Mouse (Mus musculus) E14TG2a.4 (cell line): ENCODE results near the gene Vwa1.

ENCODE experiments used
- CTCF ChIP-seq: conservative IDR thresholded peaks from 2 replicates; pipeline ENCODE4 v1.5.1; 2014; ENCODE audit warnings: low read length
- NANOG ChIP-seq: IDR thresholded peaks from 2 replicates; pipeline ENCODE4 v1.6.1; 2014; ENCODE audit warnings: borderline replicate concordance, low read length, mixed read lengths
- POU5F1 ChIP-seq: IDR thresholded peaks from 2 replicates; pipeline ENCODE4 v1.6.1; 2014; ENCODE audit warnings: low read length, borderline replicate concordance

DNA sequence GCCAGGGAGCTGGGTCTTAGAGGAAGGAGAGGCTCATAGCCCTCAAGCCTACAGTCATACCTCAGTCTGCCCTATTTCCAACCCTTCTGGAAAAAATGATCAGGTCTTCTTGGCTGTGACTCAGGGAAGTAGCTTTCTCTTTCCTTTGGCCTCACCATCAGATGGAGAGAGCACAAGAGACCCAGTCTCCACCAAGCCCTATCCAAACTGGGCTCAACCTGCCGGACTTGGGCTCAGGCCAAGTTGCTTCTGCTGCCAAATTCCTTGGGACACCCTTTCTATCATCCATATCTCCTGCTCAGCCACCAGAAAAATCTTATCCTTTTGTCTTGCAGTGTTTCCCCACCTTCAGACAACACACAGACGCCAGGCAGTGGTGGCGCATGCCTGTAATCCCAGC lies 1.4 kb upstream of the Vwa1 start:
- TF ChIP-seq CTCF: no peak
- no peak for TF ChIP-seq NANOG
- TF ChIP-seq POU5F1: no peak
